Mouse (Mus musculus) megakaryocyte, embryonic 14.5 days (primary cell): Measurements from ENCODE around the gene Dync2h1.

Experiments
- FLI1 ChIP-seq: IDR thresholded peaks from 2 replicates; pipeline ENCODE4 v1.6.1; 2012; ENCODE audit warnings: low read length, inconsistent platforms, mixed read lengths
- GATA1 ChIP-seq: IDR thresholded peaks from 3 replicates; pipeline ENCODE4 v1.6.1; 2012; ENCODE audit warnings: mixed read lengths, low read length, inconsistent platforms, borderline replicate concordance

- TF ChIP-seq FLI1, result no peak
- TF ChIP-seq GATA1, result no peak
Observed at GRCm38 (mm10) chr9:7176618-7177610, 7.3 kb downstream of the Dync2h1 start.
